Mouse (Mus musculus): ENCODE results near the gene Ptges2.
"Not testable (repeated sequence)": the region's sequence is repeated elsewhere in the genome, so short reads cannot be mapped to it uniquely, and the experiment has no call there.

The Ptges2 gene

DNA sequence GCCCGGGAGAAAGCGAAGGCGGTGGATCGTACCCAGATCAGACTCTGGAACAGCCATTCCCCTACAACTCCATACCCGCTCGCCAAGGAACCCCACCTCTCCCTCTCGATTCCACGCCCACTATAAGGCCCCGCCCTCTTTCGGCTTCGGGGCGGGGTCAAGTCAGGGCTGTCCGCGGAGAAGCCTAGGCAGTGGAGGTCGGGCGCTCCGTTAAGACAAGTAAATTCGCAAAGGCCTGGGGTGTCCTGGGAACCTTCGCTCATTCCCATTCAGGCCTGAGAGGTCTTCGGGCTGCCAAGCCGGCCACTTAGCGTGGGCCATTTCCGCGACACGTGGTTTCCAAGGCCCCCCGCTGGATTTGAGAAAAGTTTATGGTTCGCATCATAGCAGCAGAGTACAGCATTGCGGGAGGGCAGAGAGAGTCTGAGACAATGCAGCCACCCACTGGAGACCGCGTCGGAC is at the start of gene Ptges2:
Gene Ptges2, plus strand, starts transcription at position 413 of the 462 bp plus-strand sequence.
- peak; percentile 83 for DNase-seq (ENCODE audit: low read depth, low spot score)

DNA sequence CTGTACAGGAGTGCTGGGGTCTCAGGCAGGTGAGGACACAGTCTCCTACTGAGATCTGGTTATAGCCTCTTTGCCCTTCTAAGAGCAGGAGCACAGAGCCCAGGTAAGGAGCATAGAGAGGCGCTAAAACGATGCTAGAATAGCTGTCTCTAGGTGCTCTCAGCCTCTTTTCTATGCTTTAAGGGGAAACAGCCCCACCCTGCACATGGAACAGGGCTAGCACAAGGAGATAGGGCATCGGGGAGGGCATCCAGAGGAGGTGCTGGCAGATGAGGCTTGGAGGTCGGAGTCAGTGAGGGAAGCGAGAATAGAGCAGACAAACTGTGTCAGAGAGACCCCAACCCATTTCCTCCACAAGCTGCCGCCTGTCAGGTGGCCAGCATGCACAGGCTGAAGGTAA is 48.7 kb upstream of the Ptges2 start:
- DNase-seq (ENCODE audit: low read depth, low spot score), result no peak

DNA sequence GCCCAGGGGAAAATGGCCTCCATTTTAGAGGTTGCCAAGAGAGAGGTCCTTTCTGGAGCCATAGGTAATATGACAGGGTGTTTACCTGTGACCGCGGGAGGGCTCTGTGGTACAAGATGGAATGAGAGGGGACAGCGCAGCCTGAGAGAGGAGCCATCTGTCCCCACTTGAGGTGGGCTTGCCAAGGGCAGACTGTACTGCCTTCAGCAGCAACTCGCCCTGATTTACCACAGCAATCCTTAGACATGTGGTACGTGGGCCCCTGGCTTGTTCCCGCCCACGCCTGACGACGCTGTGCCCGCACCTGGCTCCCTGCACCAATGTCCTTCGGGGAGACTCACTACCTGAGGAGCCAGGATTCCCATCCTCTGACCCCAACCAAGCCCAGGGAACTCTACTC is 47.4 kb upstream of the Ptges2 start:
- DNase-seq (ENCODE audit: low read depth, low spot score), result no peak

DNA sequence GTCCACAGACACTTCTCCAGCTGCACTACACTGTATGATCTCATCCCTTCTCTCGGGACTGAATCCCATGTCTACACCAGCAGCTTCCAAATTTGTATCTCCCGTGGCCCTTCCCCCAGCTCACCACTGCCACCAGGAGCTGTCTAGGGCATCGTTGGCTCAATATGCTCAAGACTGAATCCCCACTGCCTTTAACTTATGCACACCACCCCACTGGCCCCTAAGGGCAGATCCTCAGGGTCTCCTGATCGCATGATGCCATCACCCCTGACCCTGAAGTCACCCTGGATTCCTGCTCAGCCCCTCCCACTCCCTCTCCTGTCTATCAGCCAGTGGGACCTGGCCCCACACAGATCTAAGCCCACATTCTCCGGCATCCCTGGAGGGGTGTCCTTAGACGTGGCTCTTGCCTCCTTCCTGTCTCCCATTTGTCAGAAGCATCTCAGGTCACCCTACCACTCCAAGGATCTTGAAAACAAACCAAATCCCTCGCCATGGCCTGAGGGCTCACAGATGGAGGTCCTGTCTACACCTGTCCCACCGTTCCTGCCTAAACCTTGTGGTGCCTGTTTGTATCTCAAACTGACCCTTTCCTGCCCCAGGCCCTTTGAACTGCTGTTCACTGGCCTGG is 46.0 kb upstream of the Ptges2 start:
- no peak for DNase-seq (ENCODE audit: low read depth, low spot score)

DNA sequence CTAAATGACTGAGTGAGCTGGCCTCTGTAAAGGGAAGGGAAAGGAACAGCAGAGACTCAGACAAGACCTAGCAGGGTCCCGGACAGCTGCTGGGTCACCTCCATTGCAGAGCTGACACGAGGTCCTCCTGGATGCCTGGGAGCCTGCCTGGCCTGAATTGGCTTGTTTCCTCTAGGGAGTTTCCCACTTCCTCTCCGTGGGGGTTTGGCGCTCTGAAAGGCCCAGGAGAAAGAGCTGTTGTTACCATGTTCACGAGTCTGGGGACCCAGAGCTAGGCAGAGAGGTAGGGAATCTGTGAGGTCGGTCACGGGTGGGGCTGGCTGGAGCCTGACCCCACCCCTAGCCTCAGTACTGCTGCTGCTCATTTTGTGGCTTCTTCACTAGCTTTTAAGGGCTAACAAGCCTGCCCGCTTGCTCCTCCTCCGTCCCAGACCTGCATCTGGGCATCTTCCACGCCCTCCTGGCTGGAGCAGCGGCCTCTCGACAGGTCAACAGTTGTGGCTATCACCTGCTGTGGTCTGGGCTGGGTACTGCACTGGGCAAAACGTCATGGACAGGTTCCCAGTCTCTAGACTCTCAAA is 45.1 kb upstream of the Ptges2 start:
- no peak for DNase-seq (ENCODE audit: low read depth, low spot score)

DNA sequence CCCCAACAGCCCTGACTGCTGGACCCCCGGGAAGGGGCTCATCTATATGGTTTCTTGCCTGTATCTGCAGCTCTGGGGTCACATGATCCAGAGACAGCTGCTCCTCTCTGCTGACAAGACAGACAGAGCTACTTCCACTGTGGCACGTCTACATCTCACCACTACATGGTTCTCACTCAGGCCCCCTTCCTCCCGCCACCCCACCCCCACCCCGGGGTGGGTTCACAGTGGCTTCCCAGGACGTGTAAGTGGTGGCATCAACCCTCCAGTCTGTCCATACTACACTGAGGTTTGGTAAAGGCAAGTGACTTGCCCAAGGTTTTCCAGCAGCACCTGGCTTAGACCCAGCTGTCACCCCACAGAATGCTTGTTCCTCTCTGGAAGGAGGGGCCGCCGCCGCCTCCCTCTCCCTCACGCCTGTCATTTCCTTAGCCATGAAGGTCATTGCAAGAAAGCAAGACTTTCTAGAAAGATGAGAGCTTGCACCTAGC is 44.2 kb upstream of the Ptges2 start:
- DNase-seq (ENCODE audit: low read depth, low spot score), result no peak

DNA sequence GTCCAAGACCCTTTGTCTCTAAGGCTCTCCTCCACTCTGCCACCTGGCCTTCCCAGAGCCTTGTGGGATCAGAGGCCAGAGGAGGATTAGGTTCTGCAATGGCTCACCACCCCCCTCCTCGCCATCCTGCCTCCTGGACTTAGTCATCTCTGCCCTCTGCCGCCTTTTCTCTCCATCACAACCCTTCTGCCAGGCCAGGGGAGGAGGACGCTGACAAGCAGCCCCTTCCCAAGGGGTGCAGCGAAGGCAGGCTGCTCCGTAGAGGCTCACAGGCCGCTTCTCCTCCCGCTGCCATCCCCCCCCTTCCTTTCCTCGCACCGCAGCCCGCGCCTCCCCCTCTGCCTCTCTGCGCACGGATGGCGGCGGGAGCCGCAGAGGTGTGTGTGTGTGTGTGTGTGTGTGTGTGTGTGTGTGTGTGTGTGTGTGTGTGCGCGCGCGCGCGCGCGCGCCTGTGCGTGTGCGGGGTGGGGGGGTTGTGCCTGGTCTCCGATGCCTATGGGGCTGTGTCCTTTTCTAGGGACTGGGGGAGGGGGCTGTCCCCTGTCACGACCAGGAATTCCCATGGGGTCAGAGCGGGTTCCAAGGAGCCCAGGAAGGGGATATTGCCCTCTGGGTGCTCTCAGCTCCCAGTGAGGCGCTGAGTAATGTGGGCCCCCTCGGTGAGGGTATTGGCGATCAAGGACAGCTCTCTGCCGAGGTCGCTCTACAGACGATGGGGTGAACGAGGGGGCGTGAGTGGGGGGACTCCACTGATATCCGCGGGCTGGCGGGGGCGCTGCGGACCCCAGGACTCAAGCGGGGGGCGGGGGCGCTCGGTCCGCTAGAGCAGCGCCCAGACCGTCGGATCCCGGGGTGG is 43.3 kb upstream of the Ptges2 start, which contains the start of gene Ciz1:
Gene Ciz1, plus strand, starts transcription at position 177 of the 856 bp plus-strand sequence.
- DNase-seq (ENCODE audit: low read depth, low spot score), result peak; percentile 22

DNA sequence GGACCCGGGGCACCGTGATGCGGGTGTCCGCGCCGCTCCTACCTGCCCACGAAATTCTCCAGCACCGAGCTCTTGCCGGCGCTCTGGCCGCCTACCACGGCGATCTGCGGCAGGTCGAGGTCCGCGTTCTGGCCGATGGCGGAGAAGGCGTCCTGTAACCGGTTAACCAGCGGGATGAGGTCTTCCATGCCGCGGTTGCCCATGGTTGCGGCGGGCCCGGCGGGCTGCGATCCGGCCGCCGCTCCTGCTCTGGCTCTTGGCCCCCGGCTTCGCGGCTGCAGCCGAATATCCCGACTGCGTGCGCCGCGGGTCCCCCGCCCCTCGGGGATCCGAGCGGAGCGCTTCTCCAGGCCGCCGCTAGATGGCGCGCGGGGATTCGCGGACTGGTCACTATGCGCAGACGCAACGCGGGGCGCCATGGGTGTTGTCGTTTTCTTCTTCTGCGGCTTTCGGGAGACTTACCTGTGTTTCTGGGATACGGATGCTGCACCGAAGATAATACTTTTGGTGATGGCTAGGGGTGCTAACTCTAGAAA is 42.6 kb upstream of the Ptges2 start, which contains the start of gene Dnm1:
Gene Dnm1, minus strand, starts transcription at position 332 of the 536 bp plus-strand sequence.
- DNase-seq (ENCODE audit: low read depth, low spot score), result peak; percentile 83

DNA sequence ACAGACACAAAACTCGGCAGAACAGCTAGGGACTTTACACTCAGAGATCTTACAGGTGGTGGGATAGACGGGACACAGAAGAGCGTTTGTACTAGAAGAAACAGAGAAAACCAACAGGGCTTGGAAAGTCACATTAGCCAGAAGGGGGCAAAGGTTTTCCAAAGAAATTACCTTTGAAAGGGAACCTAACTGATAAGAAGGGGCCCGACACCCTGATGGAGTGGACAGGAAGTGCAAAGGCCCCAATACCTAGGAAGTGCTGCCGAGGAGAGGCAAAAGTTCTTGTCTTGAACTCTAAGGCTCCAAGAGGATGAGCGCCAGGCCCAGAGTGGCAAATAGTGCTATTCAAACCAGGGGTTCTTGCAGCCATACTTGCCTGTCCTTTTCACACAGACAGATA is 41.9 kb upstream of the Ptges2 start:
- DNase-seq (ENCODE audit: low read depth, low spot score), result no peak

DNA sequence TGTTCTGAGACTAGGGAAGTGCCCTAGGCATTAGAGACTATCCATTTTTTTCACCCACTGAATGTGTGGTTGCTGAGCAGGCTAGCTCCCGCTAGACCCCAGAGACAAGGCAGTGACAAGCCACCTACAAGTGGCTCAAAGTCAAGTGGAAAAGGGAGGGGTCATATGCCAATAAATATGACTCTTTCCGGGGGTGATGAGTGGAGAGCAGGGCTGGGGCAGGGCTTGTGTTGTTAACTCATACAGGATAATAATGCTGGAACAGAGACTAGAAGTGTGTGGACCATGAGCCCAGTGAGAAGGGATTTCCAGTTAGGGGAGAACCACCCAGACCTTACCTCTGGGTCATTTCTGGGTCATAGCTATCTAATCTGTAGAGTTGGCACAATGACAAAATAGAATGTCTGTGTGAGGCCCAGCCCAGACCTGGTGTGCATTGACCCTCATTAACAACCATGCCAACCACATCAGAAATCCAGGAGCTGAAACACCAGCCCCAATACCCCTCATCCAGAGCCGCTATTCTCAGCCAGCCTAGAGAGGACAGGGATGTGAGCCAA is 41.3 kb upstream of the Ptges2 start:
- no peak for DNase-seq (ENCODE audit: low read depth, low spot score)

DNA sequence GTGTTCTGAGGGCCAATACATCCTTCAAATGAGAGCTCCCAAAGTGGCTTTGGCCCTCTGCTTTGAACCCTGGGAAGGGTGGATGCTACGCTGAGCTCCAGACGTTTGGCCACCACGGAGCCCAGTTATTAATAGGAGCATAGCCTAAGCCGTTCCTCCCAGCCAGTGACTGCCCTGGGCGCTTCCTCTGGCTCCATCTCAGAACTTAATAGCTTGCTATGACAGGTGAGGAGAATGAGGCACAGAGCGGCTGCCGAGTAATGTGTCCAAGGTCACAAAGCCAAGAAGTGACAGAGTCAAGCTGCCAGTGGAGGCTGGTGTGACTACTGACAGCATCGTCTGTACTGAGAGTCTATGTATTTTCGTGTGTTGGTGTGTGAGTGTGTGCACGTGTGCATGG is 39.5 kb upstream of the Ptges2 start:
- DNase-seq (ENCODE audit: low read depth, low spot score), result no peak

DNA sequence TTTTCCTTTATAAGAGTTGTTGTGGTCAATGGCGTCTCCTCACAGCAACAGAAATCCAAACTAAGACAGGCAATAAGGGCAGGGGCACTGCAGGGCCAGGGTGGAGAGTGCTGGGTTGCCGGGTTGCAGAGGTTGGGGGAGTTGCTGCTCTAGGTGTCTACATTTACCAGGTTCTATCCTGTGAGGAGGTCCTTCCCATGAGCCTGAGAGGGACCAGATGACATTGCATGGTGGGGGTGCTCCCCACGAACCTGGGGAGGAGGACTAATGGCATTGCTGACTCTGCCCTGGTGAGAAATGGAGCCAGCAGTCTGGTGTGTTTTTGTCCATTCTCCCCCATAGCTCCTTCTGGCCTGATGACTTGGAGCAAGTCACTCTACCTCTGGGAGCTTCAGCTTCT is 38.0 kb upstream of the Ptges2 start:
- DNase-seq (ENCODE audit: low read depth, low spot score), result no peak

DNA sequence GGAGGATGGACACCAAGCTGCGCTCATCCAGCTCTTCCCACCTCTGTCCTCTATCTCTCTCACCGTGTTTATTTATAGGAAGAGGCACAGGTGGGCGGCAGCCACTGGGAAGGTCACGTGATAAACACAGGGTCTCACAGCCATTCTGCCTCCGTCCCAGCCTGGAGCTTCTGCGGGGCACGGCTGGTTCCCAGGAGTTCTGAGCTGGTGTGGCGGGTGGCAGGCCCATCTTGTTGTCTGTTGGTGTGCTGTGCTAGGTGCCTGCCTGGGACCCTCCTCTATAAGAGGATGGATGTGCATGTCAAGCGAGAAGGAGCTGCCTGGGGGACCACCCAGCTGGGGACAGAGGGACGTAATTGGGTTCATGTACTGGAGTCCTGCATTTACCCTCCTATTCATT is 37.3 kb upstream of the Ptges2 start:
- DNase-seq (ENCODE audit: low read depth, low spot score), result no peak

DNA sequence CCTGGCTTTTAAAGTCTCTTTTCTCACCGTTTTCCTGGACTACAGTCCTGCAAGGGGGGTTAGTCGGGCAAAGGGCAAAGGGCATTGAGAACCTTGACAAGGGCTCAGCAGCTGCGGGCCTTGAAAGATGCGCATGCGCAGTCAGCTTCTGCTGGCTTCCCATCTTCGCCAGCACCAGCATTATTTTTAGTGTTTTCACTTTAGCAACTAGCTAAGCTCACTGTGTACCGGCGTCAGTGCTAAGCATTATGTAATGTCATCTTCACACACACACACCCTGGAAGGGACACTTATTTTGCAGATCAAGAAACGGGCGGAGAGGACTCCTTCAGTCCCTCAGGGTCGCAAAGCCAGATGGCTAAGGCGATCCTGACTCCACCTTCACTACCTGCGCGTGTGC is 35.0 kb upstream of the Ptges2 start:
- DNase-seq (ENCODE audit: low read depth, low spot score), result peak; percentile 56

DNA sequence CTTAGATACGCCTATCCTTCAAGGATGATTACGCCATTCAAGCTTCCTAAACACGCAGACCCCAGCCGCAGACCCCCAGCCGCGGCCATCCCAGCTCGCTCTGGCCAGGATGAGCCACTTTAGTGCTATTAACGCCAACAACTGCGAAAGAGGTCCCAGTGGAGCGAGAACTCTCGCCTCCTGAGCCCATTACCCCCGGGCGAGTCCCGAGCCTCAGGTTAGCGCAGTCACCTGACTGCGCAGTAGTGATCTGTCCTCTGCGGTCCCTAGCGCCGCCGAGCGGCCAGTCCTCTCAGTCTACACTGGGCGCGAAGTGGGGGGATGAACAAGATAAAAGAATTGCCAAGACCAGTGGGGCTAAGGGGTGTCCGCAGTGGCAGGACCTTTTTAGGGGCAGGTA is 34.3 kb upstream of the Ptges2 start:
- peak; percentile 29 for DNase-seq (ENCODE audit: low read depth, low spot score)

DNA sequence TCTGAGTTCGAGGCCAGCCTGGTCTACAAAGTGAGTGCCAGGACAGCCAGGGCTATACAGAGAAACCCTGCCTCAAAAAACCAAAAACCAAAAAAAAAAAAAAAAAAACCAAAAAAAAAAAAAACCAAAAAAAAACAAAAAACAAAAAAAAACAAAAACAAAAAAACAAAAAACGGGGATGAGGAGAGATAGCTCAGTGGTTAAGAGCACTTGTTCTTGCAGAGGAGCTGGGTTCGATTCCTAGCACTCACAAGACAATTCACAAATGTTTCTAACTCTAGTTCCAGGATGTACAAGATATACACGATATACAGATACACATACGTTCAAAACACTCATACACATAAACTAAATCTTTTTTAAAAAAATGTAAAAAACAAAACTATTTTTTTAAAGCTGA is 33.4 kb upstream of the Ptges2 start:
- DNase-seq (ENCODE audit: low read depth, low spot score), result not testable (repeated sequence)

DNA sequence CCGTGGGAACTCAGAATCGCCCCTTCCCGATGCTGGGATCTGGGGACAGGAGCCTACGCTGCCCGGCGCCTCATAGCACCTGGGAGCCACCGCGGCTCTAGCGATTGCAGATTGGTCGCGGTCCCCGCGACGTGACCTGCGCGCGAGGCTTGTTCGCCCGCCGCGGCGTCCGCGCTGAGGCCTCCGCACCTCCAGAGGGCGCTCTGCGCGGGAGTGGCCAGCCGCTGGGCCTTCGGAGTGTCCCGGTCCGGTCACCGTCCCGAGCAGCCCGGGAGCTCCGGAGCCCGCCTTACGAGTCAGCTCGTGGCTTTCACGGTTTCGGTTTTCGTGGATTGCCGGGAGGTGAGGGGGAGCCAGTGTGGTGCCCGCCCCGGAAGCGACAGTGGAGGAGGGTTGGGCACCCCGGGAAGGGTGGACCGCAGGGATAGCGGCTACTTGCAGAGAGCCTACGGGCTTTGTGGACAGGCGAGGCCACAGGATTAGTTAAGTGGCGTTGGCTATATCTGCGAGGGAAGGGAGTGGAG is 32.8 kb upstream of the Ptges2 start:
- peak; percentile 79 for DNase-seq (ENCODE audit: low read depth, low spot score)

DNA sequence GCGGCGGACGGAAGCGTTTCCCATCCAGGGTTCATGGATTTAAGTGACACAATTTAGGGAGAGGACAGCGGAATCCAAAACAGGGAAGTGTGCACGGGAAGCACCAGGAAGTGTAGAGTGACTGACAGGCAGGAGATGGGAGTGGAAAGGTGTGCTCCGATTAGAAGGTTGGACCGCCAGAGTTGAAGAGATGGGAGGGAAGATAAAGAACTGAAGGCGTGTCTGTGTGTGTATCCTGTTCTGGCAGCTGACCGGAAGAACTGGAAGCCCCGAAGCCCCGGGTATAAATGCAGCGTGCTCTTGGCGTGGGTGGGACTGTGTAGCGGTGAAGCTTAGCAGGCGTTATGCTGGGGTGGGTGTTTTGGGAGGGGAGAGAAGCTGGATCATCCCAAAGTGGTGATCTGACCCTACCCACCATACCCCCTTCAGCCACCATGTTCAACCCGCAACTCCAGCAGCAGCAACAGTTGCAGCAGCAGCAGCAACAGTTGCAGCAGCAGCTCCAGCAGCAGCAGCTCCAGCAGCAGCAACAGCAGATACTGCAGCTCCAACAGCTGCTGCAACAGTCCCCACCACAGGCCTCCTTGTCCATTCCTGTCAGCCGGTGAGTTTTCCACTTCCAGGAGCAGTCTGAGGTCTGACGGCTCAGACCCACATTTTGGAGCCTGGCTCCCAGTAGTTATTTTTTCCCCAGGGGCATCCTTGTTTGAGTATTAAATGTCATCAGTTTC is 32.2 kb upstream of the Ptges2 start:
- DNase-seq (ENCODE audit: low read depth, low spot score), result peak; percentile 14

DNA sequence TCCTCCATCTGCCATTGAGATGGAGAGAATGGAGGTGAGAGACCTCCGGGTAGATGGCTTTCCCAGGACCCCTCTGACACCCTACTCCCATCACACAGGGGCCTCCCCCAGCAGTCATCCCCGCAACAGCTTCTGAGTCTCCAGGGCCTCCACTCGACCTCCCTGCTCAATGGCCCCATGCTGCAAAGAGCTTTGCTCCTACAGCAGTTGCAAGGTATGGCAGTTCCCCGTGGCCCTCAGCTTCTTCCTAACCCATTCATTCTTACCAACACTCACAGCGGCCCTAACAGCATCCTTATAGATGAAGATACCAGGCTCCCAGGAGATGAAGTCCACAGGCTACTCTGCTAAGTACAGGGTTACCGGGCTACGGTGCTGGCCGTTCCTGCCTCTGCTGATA is 31.6 kb upstream of the Ptges2 start:
- no peak for DNase-seq (ENCODE audit: low read depth, low spot score)

DNA sequence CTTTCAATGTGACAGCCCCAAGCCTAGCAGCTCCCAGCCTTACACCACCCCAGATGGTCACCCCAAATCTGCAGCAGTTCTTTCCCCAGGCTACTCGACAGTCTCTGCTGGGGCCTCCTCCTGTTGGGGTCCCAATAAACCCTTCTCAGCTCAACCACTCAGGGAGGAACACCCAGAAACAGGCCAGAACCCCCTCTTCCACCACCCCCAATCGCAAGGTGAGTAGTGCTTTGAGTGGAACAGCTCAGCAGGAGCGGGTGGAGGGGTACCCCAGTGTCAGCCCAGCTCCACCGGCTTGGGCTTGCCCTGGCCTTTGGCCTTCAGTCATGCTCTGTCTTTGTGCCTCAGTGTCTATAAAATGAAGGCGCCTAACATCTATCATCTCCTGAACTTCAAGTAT is 28.4 kb upstream of the Ptges2 start:
- DNase-seq (ENCODE audit: low read depth, low spot score), result no peak

DNA sequence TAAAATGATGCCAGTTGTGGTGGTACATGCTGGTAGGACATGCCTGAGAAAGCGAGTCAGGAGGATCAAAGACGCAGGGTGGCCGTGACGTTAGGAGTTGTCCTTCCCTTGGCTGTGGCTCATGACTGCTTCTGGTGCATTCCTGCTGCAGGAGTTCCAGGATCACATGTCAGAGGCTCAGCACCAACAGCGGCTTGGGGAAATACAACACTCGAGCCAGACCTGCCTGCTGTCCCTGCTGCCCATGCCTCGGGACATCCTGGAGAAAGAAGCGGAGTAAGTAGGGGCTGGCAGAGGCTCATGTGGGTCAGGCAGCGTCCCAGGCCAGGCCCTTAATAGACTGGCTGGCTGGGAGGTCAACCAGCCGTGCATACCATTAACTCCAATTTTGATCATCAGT is 21.5 kb upstream of the Ptges2 start:
- DNase-seq (ENCODE audit: low read depth, low spot score), result no peak

Data from embryo, embryonic 11.5 days (tissue).